14 mouse cellular contexts compared by ENCODE assay signal in genomic region chr13:21811074-21811473, GRCm38 (mm10). TPM values are rescaled to one million over a fixed set of nuclear protein-coding genes. Genes with fewer than 3 reads are reported as not detected.
A peak's percentile ranks its signal among the peaks of the same experiment; 100 is the strongest.
DNase-seq lines count a peak whose midpoint lies in the region; ATAC-seq lines count a peak whose summit lies in the region.
"Not testable (repeated sequence)": the region's sequence is repeated elsewhere in the genome, so short reads cannot be mapped to it uniquely, and the experiment has no call there.
"Had no signal": no experiment of that assay in that cellular context is flagged by ENCODE, and none has a peak within 500 bp of the region (broad histone marks: within the 10 kb centered on the region; RNA-seq: fewer than 3 reads in every experiment).

No protein-coding gene starts in this region.

- H3K9me3 ChIP-seq in forebrain, embryonic 12.5 days; heart, embryonic 12.5 days (replicated peaks); intestine, embryonic 14.5 days (ENCODE audit: control insufficient read depth, low read length); limb, embryonic 11.5 days (ENCODE audit: control insufficient read depth, low read length); liver, embryonic 16.5 days (replicated peaks; ENCODE audit: control insufficient read depth, low read length); midbrain, embryonic 11.5 days (ENCODE audit: control insufficient read depth, low read length); neural tube, embryonic 11.5 days (ENCODE audit: control insufficient read depth, low read length): not testable (repeated sequence)

- not testable (repeated sequence) for H3K4me2 ChIP-seq in forebrain, embryonic 12.5 days; heart, embryonic 12.5 days; intestine, embryonic 14.5 days (ENCODE audit: low read length); limb, embryonic 11.5 days (ENCODE audit: low read depth, severe bottlenecking); liver, embryonic 16.5 days (ENCODE audit: low read depth, low read length); midbrain, embryonic 11.5 days; neural tube, embryonic 11.5 days (ENCODE audit: low read depth)

- not testable (repeated sequence) for DNase-seq in intestine, embryonic 14.5 days (ENCODE audit: low spot score); limb, embryonic 11.5 days (ENCODE audit: low spot score); midbrain, embryonic 11.5 days (ENCODE audit: low spot score, missing footprints); neural tube, embryonic 11.5 days (ENCODE audit: low spot score)

- H3K27ac ChIP-seq in forebrain, embryonic 12.5 days; heart, embryonic 12.5 days (ENCODE audit: poor library complexity, severe bottlenecking); intestine, embryonic 14.5 days (ENCODE audit: low read depth); limb, embryonic 11.5 days (replicated peaks; ENCODE audit: low read depth, low read length); liver, embryonic 16.5 days (ENCODE audit: low read length); midbrain, embryonic 11.5 days (ENCODE audit: low read depth, low read length); neural tube, embryonic 11.5 days (ENCODE audit: low read depth, low read length): not testable (repeated sequence)

- WGBS in forebrain, embryonic 12.5 days = no CpG with 5 or more reads among the region's 8 CpGs
- WGBS in heart, embryonic 12.5 days = no CpG with 5 or more reads among the region's 8 CpGs
- WGBS in intestine, embryonic 14.5 days = no CpG with 5 or more reads among the region's 8 CpGs
- WGBS in limb, embryonic 11.5 days = no CpG with 5 or more reads among the region's 8 CpGs
- no CpG with 5 or more reads among the region's 8 CpGs for WGBS in liver, embryonic 16.5 days (ENCODE audit: insufficient replicate concordance)
- WGBS in midbrain, embryonic 11.5 days = no CpG with 5 or more reads among the region's 8 CpGs
- WGBS in neural tube, embryonic 11.5 days = no CpG with 5 or more reads among the region's 8 CpGs

- peak; percentile 16 for ATAC-seq in common myeloid progenitor, adult 5-6 weeks (replicated peaks; ENCODE audit: low read depth, poor library complexity, severe bottlenecking)
- peak; percentile 53 for ATAC-seq in forebrain, embryonic 12.5 days (ENCODE audit: low FRiP score)
- peak; percentile 35; the same call in 1 of the 2 replicates for ATAC-seq in heart, embryonic 12.5 days (ENCODE audit: insufficient number of reproducible peaks, low FRiP score)
- ATAC-seq in intestine, embryonic 14.5 days (replicated peaks; ENCODE audit: low FRiP score, low TSS enrichment, low read depth) = peak; percentile 38
- ATAC-seq in limb, embryonic 11.5 days (ENCODE audit: insufficient number of reproducible peaks, low FRiP score, low TSS enrichment, low read depth) = peak; percentile 42
- ATAC-seq in liver, embryonic 16.5 days (ENCODE audit: low read depth) = peak; percentile 3; the same call in 1 of the 2 replicates
- ATAC-seq in midbrain, embryonic 11.5 days (ENCODE audit: low FRiP score) = peak; percentile 55
- peak; percentile 40 for ATAC-seq in neural tube, embryonic 11.5 days (ENCODE audit: insufficient read depth, low FRiP score, low TSS enrichment)

- not testable (repeated sequence) for H3K36me3 ChIP-seq in forebrain, embryonic 12.5 days (replicated peaks); heart, embryonic 12.5 days; intestine, embryonic 14.5 days (ENCODE audit: control insufficient read depth, insufficient read depth, low read length); limb, embryonic 11.5 days (ENCODE audit: control insufficient read depth, insufficient read depth, low read length); liver, embryonic 16.5 days (ENCODE audit: control insufficient read depth, insufficient read depth); midbrain, embryonic 11.5 days (ENCODE audit: control insufficient read depth, insufficient read depth, low read length); neural tube, embryonic 11.5 days (ENCODE audit: control insufficient read depth, insufficient read depth, low read length)

- H3K27me3 ChIP-seq in forebrain, embryonic 12.5 days; heart, embryonic 12.5 days (replicated peaks); intestine, embryonic 14.5 days (replicated peaks; ENCODE audit: control insufficient read depth, insufficient read depth, low read length); limb, embryonic 11.5 days (ENCODE audit: control insufficient read depth, insufficient read depth, low read length); liver, embryonic 16.5 days (ENCODE audit: control insufficient read depth, insufficient read depth, low read depth, low read length); midbrain, embryonic 11.5 days (ENCODE audit: control insufficient read depth, insufficient read depth, low read length); neural tube, embryonic 11.5 days (ENCODE audit: control insufficient read depth, insufficient read depth, low read length): not testable (repeated sequence)

- H3K9ac ChIP-seq in forebrain, embryonic 12.5 days; heart, embryonic 12.5 days; intestine, embryonic 14.5 days (ENCODE audit: low read length); limb, embryonic 11.5 days (ENCODE audit: low read length); liver, embryonic 16.5 days (ENCODE audit: low read depth, low read length); midbrain, embryonic 11.5 days (ENCODE audit: low read length); neural tube, embryonic 11.5 days (ENCODE audit: low read length): not testable (repeated sequence)

- not testable (repeated sequence) for H3K4me1 ChIP-seq in forebrain, embryonic 12.5 days; heart, embryonic 12.5 days (replicated peaks); intestine, embryonic 14.5 days (replicated peaks; ENCODE audit: control insufficient read depth, insufficient read depth, low read length); limb, embryonic 11.5 days (ENCODE audit: control insufficient read depth, insufficient read depth, low read length); liver, embryonic 16.5 days (ENCODE audit: control insufficient read depth, low read depth, low read length); midbrain, embryonic 11.5 days (ENCODE audit: control insufficient read depth, insufficient read depth, low read length); neural tube, embryonic 11.5 days (ENCODE audit: control insufficient read depth, insufficient read depth, low read length)

- not testable (repeated sequence) for H3K4me3 ChIP-seq in forebrain, embryonic 12.5 days (replicated peaks); heart, embryonic 12.5 days; intestine, embryonic 14.5 days (ENCODE audit: low read depth, low read length); limb, embryonic 11.5 days (ENCODE audit: low read depth, low read length); liver, embryonic 16.5 days (ENCODE audit: low read depth, low read length); midbrain, embryonic 11.5 days (ENCODE audit: low read depth, low read length); neural tube, embryonic 11.5 days (ENCODE audit: low read depth, low read length)

RNA-seq across cellular contexts. Expression of gene Hist1h4m, which starts 0.5 kb away (rescaled TPM):
- 3,201 and 5,019 TPM in 2 replicates for total RNA-seq in common myeloid progenitor, adult 5-6 weeks (2017)
- not detected in 2 replicates for polyA plus RNA-seq in forebrain, embryonic 12.5 days (2016; fragmentation: Nextera tagmentation; extraction: Ambion mirVana)
- polyA plus RNA-seq in heart, embryonic 12.5 days (2016; fragmentation: Nextera tagmentation; extraction: Ambion mirVana) = not detected in 2 replicates
- polyA plus RNA-seq in intestine, embryonic 14.5 days (2014; fragmentation: Nextera tagmentation; extraction: Ambion mirVana) = not detected in 2 replicates
- polyA plus RNA-seq in limb, embryonic 11.5 days (2014; fragmentation: Nextera tagmentation; extraction: Ambion mirVana) = not detected in 2 replicates
- polyA plus RNA-seq in liver, embryonic 16.5 days (2015; fragmentation: Nextera tagmentation; extraction: Ambion mirVana) = not detected in 2 replicates
- polyA plus RNA-seq in midbrain, embryonic 11.5 days (2014; fragmentation: Nextera tagmentation; extraction: Ambion mirVana) = not detected in 2 replicates
- not detected in 2 replicates for polyA plus RNA-seq in neural tube, embryonic 11.5 days (2014; fragmentation: Nextera tagmentation; extraction: Ambion mirVana)
- polyA plus RNA-seq: heart, embryonic 11.5 days; limb, embryonic 15.5 days; midbrain, embryonic 10.5 days had no signal

RNA-seq across cellular contexts. Expression of gene Hist1h2ao, which starts 0.8 kb away (rescaled TPM):
- total RNA-seq in common myeloid progenitor, adult 5-6 weeks (2017) = 626 and 966 TPM in 2 replicates
- not detected in 2 replicates for polyA plus RNA-seq in forebrain, embryonic 12.5 days (2016; fragmentation: Nextera tagmentation; extraction: Ambion mirVana)
- 2.6 TPM in 1 of 2 replicates, not detected in the other for polyA plus RNA-seq in heart, embryonic 12.5 days (2016; fragmentation: Nextera tagmentation; extraction: Ambion mirVana)
- polyA plus RNA-seq in intestine, embryonic 14.5 days (2014; fragmentation: Nextera tagmentation; extraction: Ambion mirVana) = 4.0 TPM in 1 of 2 replicates, not detected in the other
- 2.5 and 3.6 TPM in 2 replicates for polyA plus RNA-seq in limb, embryonic 11.5 days (2014; fragmentation: Nextera tagmentation; extraction: Ambion mirVana)
- polyA plus RNA-seq in liver, embryonic 16.5 days (2015; fragmentation: Nextera tagmentation; extraction: Ambion mirVana) = 2.1 TPM in 1 of 2 replicates, not detected in the other
- 1.7 TPM in 1 of 2 replicates, not detected in the other for polyA plus RNA-seq in midbrain, embryonic 11.5 days (2014; fragmentation: Nextera tagmentation; extraction: Ambion mirVana)
- polyA plus RNA-seq in neural tube, embryonic 11.5 days (2014; fragmentation: Nextera tagmentation; extraction: Ambion mirVana) = not detected in 2 replicates
- total RNA-seq: CH12.LX; heart, postnatal 36 days had no signal
- polyA plus RNA-seq: adrenal gland, adult 2 months; heart, embryonic 11.5 days; limb, embryonic 15.5 days had no signal

RNA-seq across cellular contexts. Expression of gene Hist1h2bq, which starts 1.1 kb away (rescaled TPM):
- total RNA-seq in common myeloid progenitor, adult 5-6 weeks (2017) = 106 and 143 TPM in 2 replicates
- 23.9 and 32.5 TPM in 2 replicates for polyA plus RNA-seq in forebrain, embryonic 12.5 days (2016; fragmentation: Nextera tagmentation; extraction: Ambion mirVana)
- 8.4 and 12.7 TPM in 2 replicates for polyA plus RNA-seq in heart, embryonic 12.5 days (2016; fragmentation: Nextera tagmentation; extraction: Ambion mirVana)
- polyA plus RNA-seq in intestine, embryonic 14.5 days (2014; fragmentation: Nextera tagmentation; extraction: Ambion mirVana) = 19.9 and 23.4 TPM in 2 replicates
- 21.3 and 25.2 TPM in 2 replicates for polyA plus RNA-seq in limb, embryonic 11.5 days (2014; fragmentation: Nextera tagmentation; extraction: Ambion mirVana)
- 25.4 and 31.7 TPM in 2 replicates for polyA plus RNA-seq in liver, embryonic 16.5 days (2015; fragmentation: Nextera tagmentation; extraction: Ambion mirVana)
- polyA plus RNA-seq in midbrain, embryonic 11.5 days (2014; fragmentation: Nextera tagmentation; extraction: Ambion mirVana) = 17.8 and 23.3 TPM in 2 replicates
- polyA plus RNA-seq in neural tube, embryonic 11.5 days (2014; fragmentation: Nextera tagmentation; extraction: Ambion mirVana) = 20.3 and 20.8 TPM in 2 replicates

RNA-seq across cellular contexts. Expression of gene Hist1h4n, which starts 20.9 kb away (rescaled TPM):
- total RNA-seq in common myeloid progenitor, adult 5-6 weeks (2017) = 2,940 and 3,195 TPM in 2 replicates
- polyA plus RNA-seq in forebrain, embryonic 12.5 days (2016; fragmentation: Nextera tagmentation; extraction: Ambion mirVana) = 12.5 and 13.8 TPM in 2 replicates
- 8.4 and 15.5 TPM in 2 replicates for polyA plus RNA-seq in heart, embryonic 12.5 days (2016; fragmentation: Nextera tagmentation; extraction: Ambion mirVana)
- 20.6 and 22.9 TPM in 2 replicates for polyA plus RNA-seq in intestine, embryonic 14.5 days (2014; fragmentation: Nextera tagmentation; extraction: Ambion mirVana)
- polyA plus RNA-seq in limb, embryonic 11.5 days (2014; fragmentation: Nextera tagmentation; extraction: Ambion mirVana) = 11.8 and 15.0 TPM in 2 replicates
- polyA plus RNA-seq in liver, embryonic 16.5 days (2015; fragmentation: Nextera tagmentation; extraction: Ambion mirVana) = 25.5 and 40.3 TPM in 2 replicates
- 10.3 and 12.0 TPM in 2 replicates for polyA plus RNA-seq in midbrain, embryonic 11.5 days (2014; fragmentation: Nextera tagmentation; extraction: Ambion mirVana)
- polyA plus RNA-seq in neural tube, embryonic 11.5 days (2014; fragmentation: Nextera tagmentation; extraction: Ambion mirVana) = 10.5 and 15.6 TPM in 2 replicates

RNA-seq across cellular contexts. Expression of gene Hist1h2ap, which starts 22.2 kb away (rescaled TPM):
- 1,879 and 2,229 TPM in 2 replicates for total RNA-seq in common myeloid progenitor, adult 5-6 weeks (2017)
- 6,142 and 6,230 TPM in 2 replicates for polyA plus RNA-seq in forebrain, embryonic 12.5 days (2016; fragmentation: Nextera tagmentation; extraction: Ambion mirVana)
- 2,122 and 2,141 TPM in 2 replicates for polyA plus RNA-seq in heart, embryonic 12.5 days (2016; fragmentation: Nextera tagmentation; extraction: Ambion mirVana)
- polyA plus RNA-seq in intestine, embryonic 14.5 days (2014; fragmentation: Nextera tagmentation; extraction: Ambion mirVana) = 4,338 and 4,830 TPM in 2 replicates
- polyA plus RNA-seq in limb, embryonic 11.5 days (2014; fragmentation: Nextera tagmentation; extraction: Ambion mirVana) = 6,460 and 6,662 TPM in 2 replicates
- 3,914 and 4,206 TPM in 2 replicates for polyA plus RNA-seq in liver, embryonic 16.5 days (2015; fragmentation: Nextera tagmentation; extraction: Ambion mirVana)
- 5,628 and 6,009 TPM in 2 replicates for polyA plus RNA-seq in midbrain, embryonic 11.5 days (2014; fragmentation: Nextera tagmentation; extraction: Ambion mirVana)
- polyA plus RNA-seq in neural tube, embryonic 11.5 days (2014; fragmentation: Nextera tagmentation; extraction: Ambion mirVana) = 4,141 and 4,626 TPM in 2 replicates

Comparison
In these comparisons a context has a peak if more than half of its experiments do, and no peak if none do; other contexts are left out.
1. ATAC-seq: peak in every context shown above with its lines; median percentile 55 in midbrain, embryonic 11.5 days; 53 in forebrain, embryonic 12.5 days; 42 in limb, embryonic 11.5 days; 40 in neural tube, embryonic 11.5 days; 38 in intestine, embryonic 14.5 days; 35 in heart, embryonic 12.5 days; 16 in common myeloid progenitor, adult 5-6 weeks; 3 in liver, embryonic 16.5 days.